Mouse (Mus musculus) adrenal gland, adult 8-10 months (tissue): Measurements from ENCODE around the gene Rxfp1. TPM values are rescaled to one million over a fixed set of nuclear protein-coding genes. Genes with fewer than 3 reads are reported as not detected.
"Not testable (repeated sequence)": the region's sequence is repeated elsewhere in the genome, so short reads cannot be mapped to it uniquely, and the experiment has no call there.

Source experiments
- DNase-seq: peaks from one replicate; pipeline ENCODE4 v3.0.0; 2022
- total RNA-seq, 4 experiments: library from RNA; stranded (reverse); gene quantifications; 2 replicates each; pipeline ENCODE4 v1.2.4; 2022

Gene Rxfp1
- under 1 TPM in 1 of 4 experiments, not detected in 3; 0.07 TPM for total RNA-seq

DNA sequence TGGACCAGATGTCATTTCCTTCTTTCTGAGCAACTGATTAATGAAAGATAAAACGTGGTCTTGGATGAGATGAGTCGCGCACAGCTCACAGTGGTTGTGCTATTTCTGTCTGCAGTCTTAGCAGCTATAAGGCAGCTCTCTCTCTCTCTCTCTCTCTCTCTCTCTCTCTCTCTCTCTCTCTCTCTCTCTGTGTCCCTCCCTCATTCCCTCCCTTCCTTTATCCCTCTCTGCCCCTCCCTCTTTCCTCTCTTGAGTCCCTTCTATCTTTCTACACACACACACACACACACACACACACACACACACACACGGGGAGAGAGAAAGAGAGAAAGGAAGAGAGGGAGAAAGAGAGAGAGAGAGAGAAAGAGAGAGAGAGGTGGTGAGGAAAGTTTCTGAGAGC, at the start of gene Rxfp1:
Gene Rxfp1, minus strand, starts transcription at position 101 of the 400 bp plus-strand sequence.
- DNase-seq: no peak

DNA sequence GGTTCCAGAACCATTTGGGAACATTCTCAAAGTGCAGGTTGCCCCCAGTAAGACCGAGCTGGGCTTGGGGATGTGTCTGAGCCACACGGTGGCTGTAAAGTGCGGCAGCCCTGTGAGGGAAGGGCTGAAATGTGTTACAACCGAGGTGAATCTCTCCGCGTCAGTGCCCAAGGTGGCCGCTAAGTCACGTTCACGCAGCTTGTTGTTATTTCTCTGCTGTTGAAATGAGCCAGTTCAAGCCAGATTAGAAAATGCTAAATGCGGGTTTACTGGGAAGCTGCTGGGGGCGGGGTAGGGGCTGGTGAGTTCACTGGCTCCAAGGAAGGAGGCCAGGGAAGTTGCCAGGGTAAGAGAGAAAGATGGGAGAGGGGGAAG, 46.7 kb upstream of the Rxfp1 start:
- no peak for DNase-seq

DNA sequence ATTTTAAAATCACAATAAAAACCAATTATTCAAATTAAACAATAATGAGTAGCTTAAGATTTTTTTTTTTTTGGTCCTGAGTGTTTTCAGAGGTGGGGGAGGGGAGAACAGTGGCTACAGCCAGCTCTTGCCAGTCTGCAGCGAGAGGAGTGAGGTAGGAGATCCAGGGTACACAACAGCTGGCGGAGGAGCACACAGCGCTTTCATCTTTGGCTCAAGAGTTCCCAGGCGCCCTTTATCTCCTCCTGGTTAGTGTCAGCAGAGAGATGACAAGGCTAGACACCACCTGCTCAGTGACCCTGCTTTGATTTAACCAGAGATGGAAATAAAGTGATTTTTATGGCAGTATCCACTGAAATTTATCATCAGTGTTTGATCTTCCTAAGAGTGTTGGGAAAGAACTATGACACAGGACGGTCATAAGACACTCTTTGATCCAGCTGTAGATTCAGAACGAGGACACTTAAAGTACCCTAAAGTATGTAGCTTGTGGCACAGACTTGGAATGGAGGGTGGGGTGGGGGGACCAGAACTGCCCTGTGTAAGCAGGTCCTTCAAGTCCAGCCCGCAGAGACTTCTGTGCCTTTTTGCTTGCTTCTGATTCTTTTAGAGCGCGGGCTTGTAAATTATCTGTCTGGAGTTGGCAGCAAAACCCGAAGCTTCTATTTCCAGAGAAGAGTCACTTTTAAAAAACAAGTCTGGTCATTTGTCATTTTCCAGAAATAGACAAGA, 46.1 kb upstream of the Rxfp1 start:
- DNase-seq: no peak

DNA sequence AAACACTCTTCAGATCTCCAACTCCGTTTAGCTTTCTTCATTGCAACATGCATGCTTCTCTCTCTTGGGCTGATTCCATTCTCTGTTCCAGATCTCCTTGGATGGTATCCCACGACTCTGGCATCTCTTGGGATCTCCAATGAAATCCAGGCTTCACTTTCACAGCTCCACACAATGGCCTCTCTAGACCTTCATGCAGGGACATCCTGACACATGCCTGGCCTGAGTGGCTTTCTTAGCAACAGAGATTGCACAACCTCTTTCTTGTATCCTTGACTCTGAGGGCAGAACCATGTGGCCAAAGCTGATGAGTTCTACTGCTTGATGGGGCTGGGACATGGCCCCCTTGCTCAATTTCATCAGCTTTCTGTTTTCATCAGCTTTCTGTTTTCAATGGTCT, 35.0 kb upstream of the Rxfp1 start:
- no peak for DNase-seq

DNA sequence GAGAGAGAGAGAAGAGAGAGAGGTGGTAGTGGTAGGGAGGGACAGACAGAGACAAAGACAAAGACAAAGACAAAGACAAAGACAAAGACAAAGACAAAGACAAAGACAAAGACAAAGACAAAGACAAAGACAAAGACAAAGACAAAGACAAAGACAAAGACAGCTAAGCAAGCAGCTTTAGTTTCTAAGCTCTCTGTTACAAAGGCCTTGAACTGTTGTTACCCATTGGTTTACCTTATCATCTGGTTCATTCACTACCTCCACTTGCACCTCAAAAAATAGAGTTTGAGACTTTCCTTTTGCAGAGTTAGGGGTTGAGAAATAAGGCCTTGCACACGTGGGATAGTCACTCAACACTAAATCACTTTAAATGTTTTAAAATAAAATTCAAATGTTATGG, 16.1 kb upstream of the Rxfp1 start:
- no peak for DNase-seq

DNA sequence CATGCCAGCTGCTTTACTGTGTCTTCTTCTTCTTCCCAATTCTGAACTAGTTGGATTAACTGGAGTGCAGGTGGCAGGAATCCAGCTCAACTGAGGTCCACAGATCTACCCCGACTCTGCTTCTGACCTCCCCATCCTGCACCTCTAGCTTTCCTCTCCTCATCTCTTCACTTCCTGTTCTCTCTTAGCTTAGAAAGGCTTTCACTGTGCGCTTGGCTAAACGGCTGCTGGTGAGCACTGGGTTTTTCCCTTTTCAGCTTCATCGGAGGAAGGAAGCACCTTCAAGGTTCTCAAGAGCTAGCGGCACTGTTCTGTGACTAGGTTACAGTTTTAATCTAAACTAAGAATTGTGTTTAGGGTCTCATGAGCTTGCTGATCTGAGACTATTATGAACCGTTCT, 8.9 kb upstream of the Rxfp1 start:
- no peak for DNase-seq

DNA sequence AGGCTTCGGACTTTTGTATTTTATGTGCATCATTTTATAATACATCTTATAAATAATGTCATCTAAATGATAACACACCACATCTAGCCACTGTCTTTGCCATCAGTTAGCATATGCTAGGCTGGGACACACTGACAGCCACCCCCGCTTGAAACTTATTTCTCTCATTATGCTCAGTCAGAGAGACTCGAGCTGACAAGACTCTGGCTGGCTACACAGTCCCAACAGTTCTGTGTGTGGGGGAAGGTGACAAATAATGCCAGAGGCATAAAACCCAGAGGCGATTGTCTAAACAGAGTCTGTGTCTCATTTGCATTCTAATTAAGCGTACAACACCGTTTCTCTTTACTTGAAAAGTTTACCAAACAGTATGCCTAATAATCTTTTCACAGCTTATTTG, 7.4 kb upstream of the Rxfp1 start:
- no peak for DNase-seq

DNA sequence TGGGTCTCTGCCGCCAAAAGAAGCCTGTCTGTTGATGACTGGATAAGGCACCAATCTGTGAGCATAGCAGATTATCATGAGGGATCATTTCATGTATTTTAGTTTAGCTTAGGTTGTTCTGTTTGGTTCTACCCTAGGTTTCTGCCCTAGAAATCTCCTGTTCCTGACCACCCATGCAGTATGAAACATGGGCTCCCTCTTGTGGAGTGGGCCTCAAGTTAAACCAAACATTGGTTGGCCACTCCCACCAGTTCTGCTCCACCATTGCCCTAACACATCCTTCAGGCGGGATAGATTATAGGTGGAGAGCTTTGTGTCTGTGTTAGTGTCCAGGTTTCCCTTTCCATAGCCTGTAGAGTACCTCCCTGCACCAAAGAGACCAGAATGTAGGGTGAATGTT, 6.7 kb upstream of the Rxfp1 start:
- no peak for DNase-seq

DNA sequence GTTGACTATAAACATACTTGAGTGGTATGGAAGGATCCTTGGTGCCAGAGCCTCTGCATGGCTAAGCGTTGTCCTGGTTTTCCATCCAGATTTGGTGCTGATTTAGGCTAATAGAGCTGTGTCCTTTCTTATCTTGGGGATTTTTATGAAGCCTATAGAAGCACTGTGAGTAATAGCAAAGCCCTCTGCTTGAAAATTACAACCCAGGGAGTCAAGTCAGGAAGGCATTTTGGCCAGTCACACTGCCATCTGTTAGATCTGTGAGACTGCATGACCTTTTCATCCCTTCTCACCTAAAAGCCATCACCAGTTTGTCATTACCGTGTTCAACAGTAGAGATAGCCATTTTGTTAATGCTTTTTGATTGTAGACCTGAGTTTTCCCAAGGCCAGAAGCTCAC, 2.7 kb upstream of the Rxfp1 start:
- DNase-seq: no peak

DNA sequence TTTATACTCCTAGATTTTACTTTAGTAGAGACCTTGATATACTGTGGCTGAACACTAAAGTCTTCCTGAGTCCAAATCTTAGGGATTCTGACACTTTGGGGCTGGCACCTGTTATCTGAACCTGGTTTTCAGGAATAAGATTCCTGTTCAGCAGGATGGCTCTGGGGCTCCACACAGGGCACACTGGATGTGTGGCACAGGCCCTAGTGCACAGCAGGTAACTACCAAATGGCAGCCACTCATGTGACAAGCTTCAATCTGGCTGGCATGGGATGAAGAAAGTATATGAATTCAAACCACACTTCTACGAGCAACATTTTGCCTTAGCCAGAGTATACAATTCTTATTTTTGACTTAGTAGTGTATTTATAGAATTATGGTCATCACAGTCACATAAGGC, 771 bp upstream of the Rxfp1 start:
- no peak for DNase-seq

DNA sequence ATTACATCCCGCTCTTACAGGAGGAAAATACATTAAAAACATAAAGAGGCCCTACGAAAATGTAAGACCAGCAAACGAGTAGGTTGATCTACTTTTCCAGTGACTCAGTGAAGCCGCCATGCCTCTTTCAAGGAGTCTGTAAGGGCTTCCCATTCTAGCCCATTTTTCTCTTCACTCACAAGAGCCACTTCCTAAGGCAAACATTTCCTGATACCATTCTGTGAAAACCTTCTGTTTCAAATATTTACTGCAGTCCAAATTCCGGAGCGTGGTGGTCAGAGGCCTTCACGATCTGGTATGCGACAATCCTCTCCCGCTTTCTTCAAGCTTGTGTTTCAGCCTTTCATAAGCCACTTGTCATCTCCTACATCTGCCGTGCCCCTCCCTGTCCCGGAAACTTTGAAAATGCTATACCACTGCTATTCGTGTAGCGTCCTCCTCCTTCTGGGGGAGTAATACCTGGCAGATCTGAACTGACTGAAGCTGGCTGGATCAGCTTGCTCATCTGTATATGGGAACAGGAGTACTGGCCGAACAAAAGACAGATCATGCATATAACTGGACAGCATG, 11.1 kb downstream of the Rxfp1 start:
- no peak for DNase-seq

DNA sequence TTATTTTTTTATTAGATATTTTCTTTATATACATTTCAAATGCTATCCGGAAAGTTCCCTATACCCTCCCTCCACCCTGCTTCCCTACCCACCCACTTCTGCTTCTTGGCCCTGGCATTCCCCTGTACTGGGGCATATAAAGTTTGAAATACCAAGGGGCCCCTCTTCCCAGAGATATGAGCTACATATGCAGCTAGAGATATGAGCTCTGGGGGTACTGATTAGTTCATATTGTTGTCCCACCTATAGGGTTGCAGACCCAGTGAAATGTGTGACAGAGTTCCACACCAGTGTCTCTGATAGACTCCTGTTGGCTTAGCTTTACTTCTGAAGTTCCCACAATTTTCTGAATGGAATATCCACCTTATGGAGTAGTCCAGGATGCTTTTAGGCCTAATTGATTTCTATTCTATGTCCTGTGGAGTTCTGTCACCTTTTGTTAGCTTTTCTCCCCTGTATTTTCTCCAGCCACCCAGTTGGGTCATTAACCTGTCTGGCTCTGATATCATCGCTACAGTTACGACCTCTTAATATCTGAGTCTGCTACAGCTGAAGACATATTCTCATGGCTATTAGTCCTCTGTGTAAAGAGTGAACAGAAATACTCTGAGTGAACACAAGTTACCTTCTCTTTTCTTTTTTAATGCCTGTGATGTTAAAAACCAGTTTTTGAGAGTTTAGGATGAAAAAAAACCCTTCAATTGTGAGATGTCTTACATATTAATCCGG, 16.8 kb downstream of the Rxfp1 start:
- DNase-seq: no peak

DNA sequence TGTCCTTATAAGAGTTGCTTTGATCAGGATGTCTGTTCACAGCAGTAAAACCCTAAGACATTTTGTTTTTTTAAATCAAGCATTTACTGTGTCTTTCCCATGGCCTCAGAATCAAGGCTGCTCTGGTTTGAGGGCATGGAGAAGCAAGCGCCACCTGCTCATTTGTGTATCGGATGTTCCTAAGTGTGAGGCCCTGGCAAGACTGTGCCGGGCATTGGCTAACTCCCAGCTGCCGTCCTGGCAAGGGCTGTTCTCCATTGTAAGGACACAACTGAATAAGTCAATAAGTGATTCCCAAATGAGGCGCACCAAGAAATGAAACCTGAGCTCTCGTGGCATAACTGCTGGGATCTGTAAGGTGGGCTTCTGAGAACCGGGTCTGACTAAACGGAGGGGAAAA, 31.2 kb downstream of the Rxfp1 start:
- no peak for DNase-seq

DNA sequence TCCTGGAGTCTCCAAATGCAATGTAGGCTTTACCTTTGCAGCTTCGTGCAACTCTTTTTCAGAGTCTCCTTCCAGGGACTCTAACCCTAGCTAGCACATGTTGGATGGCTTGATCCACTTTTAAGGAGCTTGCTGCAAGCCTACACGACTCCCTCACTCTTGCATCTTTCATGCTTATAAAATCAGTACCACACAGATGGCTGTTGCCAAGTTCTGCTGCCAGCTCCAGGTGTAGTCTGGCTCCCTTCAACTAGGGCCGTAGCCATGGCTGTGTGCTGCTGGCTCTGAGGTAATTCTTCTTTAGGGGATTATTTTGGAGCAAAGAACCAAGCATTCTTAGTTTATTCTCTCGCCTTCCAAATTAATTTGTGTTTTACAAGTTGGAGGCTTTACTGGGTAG, 34.5 kb downstream of the Rxfp1 start:
- DNase-seq: no peak

DNA sequence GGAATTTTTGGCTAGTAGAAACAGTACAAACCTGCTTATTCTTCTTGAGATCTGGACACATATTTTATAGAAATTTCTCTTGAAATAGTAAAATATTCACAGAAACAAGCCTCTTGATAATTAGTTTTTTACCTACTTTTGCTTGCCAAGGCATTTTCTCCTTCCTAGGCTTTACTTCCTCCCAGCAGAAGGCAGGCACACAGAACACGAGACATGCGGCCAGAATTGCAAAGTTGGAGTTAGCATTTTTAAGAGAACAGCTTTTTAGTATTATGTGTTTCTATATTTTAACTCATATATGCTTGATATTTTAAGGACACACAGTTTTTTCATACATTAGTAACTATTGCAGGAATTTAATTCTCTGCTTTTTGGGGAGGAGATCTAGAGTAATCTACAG, 45.7 kb downstream of the Rxfp1 start:
- no peak for DNase-seq

DNA sequence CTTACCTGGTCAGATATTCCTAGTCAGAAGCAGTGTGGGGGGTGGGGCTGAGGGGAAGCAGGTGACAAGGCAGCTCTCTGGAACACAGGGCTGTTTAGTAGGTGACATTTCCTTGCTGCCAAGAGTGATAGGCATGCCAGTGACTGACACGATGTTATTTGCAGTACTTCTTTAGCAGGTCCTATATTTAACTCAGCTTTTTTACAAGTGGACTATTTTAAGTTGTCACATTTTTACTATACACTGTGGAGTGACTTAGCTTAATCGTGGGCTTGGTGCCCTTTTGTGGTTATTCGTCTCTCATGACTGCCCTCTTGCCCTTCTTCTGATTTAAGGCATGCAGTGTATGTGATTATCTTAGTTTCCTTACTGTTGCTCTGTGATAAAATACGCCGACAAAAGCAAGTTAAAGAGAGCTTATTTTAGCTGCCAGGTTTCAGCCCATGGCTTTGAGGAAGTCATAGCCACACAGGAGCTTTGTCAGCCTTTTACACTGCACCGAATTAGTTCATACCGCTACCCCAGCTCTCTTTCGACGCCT, 47.5 kb downstream of the Rxfp1 start:
- DNase-seq: no peak

DNA sequence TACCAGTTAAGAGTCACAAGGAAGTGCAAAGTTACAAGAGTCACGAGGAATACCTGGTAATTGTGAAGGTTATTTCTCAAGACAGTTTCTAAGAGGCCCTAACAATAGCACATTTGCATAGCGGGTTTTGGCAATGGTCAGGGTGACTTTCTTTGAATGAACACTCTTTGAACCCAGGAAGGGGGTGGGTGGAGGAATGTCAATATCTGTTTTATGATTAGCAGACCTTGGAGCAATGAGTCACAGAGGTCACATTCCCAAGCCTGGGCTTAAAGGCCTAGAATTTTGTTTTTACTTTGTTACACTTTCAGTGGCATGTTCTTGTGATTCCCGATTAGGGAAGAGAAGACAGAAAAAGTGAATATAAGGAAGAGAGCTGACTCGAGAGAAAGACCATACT, 49.6 kb downstream of the Rxfp1 start:
- not testable (repeated sequence) for DNase-seq

DNA sequence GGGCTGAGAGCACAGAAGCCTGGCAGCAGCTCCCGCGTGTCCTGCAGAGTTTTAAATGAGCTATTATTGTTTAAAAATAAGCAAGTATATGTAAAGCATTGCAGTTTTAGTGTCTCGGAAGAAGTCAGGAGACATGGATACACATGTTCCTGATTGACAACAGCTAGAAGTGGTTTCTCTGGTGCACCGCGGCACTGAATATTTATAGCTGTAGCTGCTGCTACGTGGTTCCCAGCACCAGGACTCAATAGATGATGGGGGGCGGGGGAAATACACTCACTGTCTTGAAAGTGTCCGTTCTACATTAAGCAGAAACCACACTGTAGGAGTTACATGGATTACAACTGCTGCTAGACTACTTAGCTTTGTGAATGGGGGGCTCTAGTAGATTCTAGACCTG, 54.2 kb downstream of the Rxfp1 start:
- no peak for DNase-seq

DNA sequence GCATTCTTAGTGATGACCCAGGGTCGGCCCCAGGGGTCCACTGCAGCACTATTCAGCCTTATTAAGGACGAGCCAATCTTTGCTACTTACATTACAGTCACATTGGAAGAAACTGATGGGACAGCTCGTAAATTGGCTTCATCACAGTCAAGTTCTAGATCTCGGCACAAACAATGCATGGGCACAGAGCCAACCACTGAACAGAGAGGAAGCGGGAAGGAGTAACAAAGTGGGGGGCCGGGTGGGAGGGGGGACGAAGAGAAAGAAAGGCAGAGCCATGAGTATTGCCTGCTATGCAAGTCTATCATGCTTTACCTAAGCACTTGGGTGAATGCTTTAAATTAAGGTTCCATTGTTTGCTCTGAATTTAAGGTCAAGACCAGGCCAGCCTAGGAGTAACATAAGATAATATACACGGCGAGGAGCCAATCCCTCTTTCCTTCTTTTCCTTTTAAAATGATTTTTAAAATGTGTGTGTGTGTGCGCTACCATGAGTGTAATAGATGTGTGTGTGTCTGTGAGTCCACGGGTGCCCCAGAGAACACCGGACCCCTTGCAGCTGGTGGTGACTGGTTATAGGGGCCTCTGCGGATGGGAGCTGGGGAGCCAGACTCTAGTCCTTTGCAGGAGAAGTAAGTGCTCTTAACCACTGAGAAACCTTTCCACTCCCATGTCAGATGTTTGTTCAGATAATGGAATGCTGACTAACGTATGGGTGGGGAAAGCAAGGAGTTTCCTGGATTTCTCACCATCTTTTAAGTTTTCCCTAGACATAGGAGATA, 55.1 kb downstream of the Rxfp1 start:
- DNase-seq: no peak

DNA sequence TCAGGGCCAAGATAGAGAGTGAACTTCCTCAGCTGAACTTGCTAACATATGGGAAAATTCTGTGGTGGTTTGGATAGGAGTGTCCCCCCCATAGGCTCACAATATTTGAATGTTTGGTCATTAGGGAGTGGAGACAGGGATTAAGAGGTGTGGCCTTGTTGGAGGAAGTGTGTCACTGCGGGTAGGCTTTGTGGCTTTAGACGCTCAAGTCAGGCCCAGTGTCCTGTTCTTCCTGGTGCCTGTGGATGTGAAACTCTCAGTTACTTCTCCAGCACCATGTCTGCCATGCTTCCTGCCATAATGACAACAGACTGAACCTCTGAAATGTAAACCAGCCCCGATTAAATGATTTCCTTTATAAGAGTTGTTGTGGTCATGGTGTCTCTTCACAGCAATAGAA, 61.3 kb downstream of the Rxfp1 start:
- DNase-seq: no peak

DNA sequence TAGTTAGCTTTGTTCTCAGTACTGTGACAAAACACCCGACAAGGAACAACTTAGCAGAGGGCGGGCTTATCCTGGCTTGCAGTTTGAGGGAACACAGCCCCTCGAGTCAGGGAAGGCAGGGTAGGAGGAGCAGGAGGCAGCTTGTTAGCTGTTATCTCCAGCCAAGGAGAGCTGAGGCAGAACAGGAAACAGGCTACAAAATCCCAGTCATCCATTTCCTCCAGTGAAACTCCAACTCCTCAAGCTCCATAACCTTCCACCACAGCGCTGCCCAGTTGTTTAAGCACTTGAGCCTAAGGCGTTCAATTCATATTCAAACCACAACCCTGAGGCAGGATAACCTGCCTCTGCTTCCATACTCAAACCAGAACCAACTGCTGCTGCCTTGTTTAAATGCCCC, 63.0 kb downstream of the Rxfp1 start:
- DNase-seq: no peak

DNA sequence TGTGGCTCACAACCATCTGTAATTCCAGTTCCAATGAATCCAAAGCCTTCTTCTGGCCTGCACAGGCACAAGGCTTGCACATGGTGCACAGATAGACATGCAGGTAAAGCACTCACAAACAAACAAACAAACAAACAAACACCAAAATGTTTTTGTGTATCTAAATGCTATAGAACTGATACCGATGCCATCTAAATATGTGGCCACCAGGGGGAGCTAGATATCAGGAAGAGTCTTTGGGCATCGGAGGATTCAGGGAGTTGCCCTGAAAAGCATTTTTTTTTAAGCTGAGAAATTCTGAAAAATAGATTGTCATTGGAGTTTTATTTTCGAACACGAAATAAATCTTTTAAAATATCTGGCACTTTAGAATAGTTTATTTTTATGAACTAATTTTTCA, 64.6 kb downstream of the Rxfp1 start:
- DNase-seq: no peak

DNA sequence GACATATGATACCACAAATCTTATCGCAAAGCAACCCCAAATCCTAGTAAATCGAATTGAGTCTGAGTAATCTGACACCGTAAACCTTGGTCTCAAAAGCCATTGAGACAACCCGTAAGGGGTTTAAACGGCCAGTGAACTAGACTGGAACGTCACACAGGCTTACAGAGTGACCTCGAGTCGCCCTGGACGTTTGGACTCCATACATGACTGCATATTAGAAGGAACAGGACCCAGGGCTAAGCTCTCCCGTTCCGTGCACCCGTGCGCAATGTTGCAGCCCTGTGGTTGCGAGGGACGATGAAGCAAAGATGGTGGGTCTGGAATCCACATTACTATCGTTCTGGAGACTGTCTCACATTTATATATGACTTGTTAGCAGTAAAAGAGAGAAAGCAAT, 65.5 kb downstream of the Rxfp1 start:
- no peak for DNase-seq
